Mouse (Mus musculus): Measurements from ENCODE around the gene Olfr571. TPM values are rescaled to one million over a fixed set of nuclear protein-coding genes. Genes with fewer than 3 reads are reported as not detected.
A peak's percentile ranks its signal among the peaks of the same experiment; 100 is the strongest.

Gene Olfr571
- polyA plus RNA-seq, 1 experiment from 2014 or later = 0.11 TPM

DNA sequence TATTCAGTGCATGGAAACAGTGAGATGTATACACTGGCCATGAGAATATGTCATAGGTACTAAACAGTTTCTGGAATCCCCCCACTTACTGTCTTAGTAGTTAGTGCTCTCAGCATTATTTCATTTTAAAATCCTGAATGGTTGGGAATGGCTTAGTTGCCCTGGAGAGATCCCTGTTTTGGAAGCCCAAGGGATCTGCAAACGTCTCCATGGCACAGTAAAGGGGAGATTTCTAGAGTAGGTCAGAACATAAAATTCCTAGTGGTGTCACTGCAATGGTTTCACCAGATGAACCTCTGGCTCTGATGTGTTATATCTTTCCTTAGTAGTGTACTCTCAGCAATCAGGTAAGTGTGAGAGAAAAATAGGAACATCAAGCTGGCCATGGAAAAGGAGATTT lies 6.8 kb upstream of the Olfr571 start, which contains the start of gene Olfr572:
TSS of gene Olfr572 (plus strand) at position 301 of the 400 bp plus-strand sequence.
- no peaks in the 10 kb centered on the region for H3K4me1 ChIP-seq (ENCODE audit: control insufficient read depth, insufficient read depth, low read length)
- H3K9ac ChIP-seq (ENCODE audit: low read length) = no peak within 1 kb of the TSS
- no peak within 1 kb of the TSS for H3K27ac ChIP-seq (ENCODE audit: low read depth, low read length)
- no peak within 1 kb of the TSS for H3K4me3 ChIP-seq (ENCODE audit: low read depth, low read length)
- DNase-seq (ENCODE audit: low spot score, missing footprints) (no peak), ATAC-seq (ENCODE audit: low FRiP score) (no peak)
- WGBS = 79% methylated on average over 1 of the region's 1 CpGs
- no peaks in the 10 kb centered on the region for H3K27me3 ChIP-seq (ENCODE audit: control insufficient read depth, insufficient read depth, low read length)
- H3K9me3 ChIP-seq (ENCODE audit: control insufficient read depth, low read length) = no peaks in the 10 kb centered on the region
- no peaks in the 10 kb centered on the region for H3K36me3 ChIP-seq (ENCODE audit: control insufficient read depth, insufficient read depth, low read length)
- no peak within 1 kb of the TSS for H3K4me2 ChIP-seq

DNA sequence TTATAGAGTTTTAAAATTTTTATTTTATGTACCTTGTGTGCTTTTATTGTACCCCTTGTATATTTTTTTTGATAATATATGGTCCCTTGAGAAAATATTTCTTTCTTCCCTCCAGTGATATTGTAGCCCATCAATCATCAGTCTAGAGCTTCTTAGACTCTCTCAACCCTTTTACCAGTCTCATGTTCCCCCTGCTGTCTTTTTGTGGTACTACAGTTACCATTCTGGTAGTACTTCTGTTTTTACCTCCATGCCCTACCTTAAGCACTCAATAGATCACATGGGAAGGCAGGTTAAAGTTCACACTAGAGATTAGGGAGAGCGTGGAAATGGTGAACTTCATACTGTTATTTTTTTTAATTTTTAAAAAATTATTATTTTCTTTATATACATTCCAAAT lies 2.3 kb upstream of the Olfr571 start:
- ATAC-seq (ENCODE audit: low FRiP score) = peak; percentile 84
- no peaks in the 10 kb centered on the region for H3K27me3 ChIP-seq (ENCODE audit: control insufficient read depth, insufficient read depth, low read length)
- H3K4me2 ChIP-seq = no peak overlapping the region
- no peak overlapping the region for H3K4me3 ChIP-seq (ENCODE audit: low read depth, low read length)
- H3K27ac ChIP-seq (ENCODE audit: low read depth, low read length) = no peak overlapping the region
- H3K36me3 ChIP-seq (ENCODE audit: control insufficient read depth, insufficient read depth, low read length) = no peaks in the 10 kb centered on the region
- H3K4me1 ChIP-seq (ENCODE audit: control insufficient read depth, insufficient read depth, low read length) = no peaks in the 10 kb centered on the region
- DNase-seq (ENCODE audit: low spot score, missing footprints) = peak; percentile 93
- WGBS = 6% methylated on average over 1 of the region's 1 CpGs
- H3K9ac ChIP-seq (ENCODE audit: low read length) = no peak overlapping the region
- no peaks in the 10 kb centered on the region for H3K9me3 ChIP-seq (ENCODE audit: control insufficient read depth, low read length)

DNA sequence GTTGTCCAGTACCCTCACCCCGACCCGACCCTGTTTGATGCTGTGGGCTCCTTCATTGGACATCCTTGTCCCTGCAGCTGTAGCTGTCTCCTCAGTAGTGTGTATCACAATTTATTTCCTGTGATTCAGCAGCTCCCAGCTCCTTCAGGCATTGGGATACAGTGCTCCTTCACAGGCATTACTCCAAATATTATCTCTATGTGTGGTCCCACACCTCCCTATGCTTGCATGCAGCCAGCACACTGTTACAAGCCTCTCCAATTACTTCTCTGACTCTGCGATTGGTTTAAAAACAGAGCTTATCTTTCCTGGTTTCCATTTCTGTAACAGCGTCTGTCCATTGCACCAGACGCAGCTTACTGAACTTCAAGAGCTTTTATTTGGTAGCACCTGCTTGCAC lies 931 bp downstream of the Olfr571 start:
- no peak overlapping the region for H3K9ac ChIP-seq (ENCODE audit: low read length)
- no peaks in the 10 kb centered on the region for H3K27me3 ChIP-seq (ENCODE audit: control insufficient read depth, insufficient read depth, low read length)
- H3K9me3 ChIP-seq (ENCODE audit: control insufficient read depth, low read length) = no peaks in the 10 kb centered on the region
- DNase-seq (ENCODE audit: low spot score, missing footprints) (no peak), ATAC-seq (ENCODE audit: low FRiP score) (no peak)
- no peak overlapping the region for H3K27ac ChIP-seq (ENCODE audit: low read depth, low read length)
- no peak overlapping the region for H3K4me2 ChIP-seq
- WGBS = 81% methylated on average over 5 of the region's 5 CpGs
- no peak overlapping the region for H3K4me3 ChIP-seq (ENCODE audit: low read depth, low read length)
- H3K36me3 ChIP-seq (ENCODE audit: control insufficient read depth, insufficient read depth, low read length) = no peaks in the 10 kb centered on the region
- H3K4me1 ChIP-seq (ENCODE audit: control insufficient read depth, insufficient read depth, low read length) = no peaks in the 10 kb centered on the region

DNA sequence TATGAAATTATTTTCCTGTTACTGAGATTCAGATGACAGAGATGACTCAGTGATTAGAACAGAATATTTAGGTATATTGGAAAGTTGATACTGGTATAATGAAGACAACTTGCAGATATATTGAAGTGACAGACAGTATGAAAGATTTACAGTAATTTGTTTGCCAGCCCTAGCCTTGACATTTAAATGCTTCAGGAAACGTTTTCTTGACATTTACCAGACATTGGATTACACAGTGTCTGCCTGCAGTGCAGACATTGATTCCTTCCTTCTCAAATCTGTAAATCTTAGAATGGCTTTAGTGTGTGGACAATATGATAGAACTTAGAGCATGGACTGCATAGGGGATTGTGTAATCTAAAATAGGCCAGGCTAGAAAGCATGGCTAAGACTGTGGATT lies 2.1 kb downstream of the Olfr571 start:
- H3K4me3 ChIP-seq (ENCODE audit: low read depth, low read length) = no peak overlapping the region
- H3K36me3 ChIP-seq (ENCODE audit: control insufficient read depth, insufficient read depth, low read length) = no peaks in the 10 kb centered on the region
- no peak overlapping the region for H3K27ac ChIP-seq (ENCODE audit: low read depth, low read length)
- H3K4me1 ChIP-seq (ENCODE audit: control insufficient read depth, insufficient read depth, low read length) = no peaks in the 10 kb centered on the region
- DNase-seq (ENCODE audit: low spot score, missing footprints) (no peak), ATAC-seq (ENCODE audit: low FRiP score) (no peak)
- no peaks in the 10 kb centered on the region for H3K9me3 ChIP-seq (ENCODE audit: control insufficient read depth, low read length)
- WGBS = 63% methylated on average over 1 of the region's 1 CpGs
- no peak overlapping the region for H3K4me2 ChIP-seq
- H3K27me3 ChIP-seq (ENCODE audit: control insufficient read depth, insufficient read depth, low read length) = no peaks in the 10 kb centered on the region
- no peak overlapping the region for H3K9ac ChIP-seq (ENCODE audit: low read length)

DNA sequence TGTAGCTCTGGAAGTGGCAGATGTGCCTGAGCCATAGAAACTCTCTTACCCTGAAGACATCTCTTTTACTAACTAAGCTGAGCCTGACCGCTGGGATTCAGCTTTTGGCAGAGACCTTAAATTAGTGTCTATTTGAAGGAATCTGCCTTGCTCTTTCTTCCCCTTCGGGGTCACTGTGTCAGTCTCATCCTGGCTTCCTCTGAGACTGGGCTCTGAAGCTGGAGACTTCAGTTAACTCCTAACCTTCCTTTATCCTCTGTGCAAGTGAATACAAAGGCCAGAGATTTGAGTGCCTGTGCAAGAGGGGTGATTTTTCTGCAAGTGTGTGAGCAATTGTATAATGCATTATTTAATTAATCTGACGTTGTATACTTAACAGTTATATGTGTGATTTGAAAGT lies 26.6 kb downstream of the Olfr571 start, which contains the start of gene Olfr569:
TSS of gene Olfr569 (minus strand) at position 101 of the 400 bp plus-strand sequence.
- H3K36me3 ChIP-seq (ENCODE audit: control insufficient read depth, insufficient read depth, low read length) = no peaks in the 10 kb centered on the region
- no peak within 1 kb of the TSS for H3K4me2 ChIP-seq
- H3K27me3 ChIP-seq (ENCODE audit: control insufficient read depth, insufficient read depth, low read length) = no peaks in the 10 kb centered on the region
- H3K27ac ChIP-seq (ENCODE audit: low read depth, low read length) = no peak within 1 kb of the TSS
- H3K4me3 ChIP-seq (ENCODE audit: low read depth, low read length) = no peak within 1 kb of the TSS
- H3K9ac ChIP-seq (ENCODE audit: low read length) = no peak within 1 kb of the TSS
- H3K9me3 ChIP-seq (ENCODE audit: control insufficient read depth, low read length) = no peaks in the 10 kb centered on the region
- no peak for ATAC-seq (ENCODE audit: low FRiP score)
- WGBS = 75% methylated on average over 3 of the region's 3 CpGs
- no peaks in the 10 kb centered on the region for H3K4me1 ChIP-seq (ENCODE audit: control insufficient read depth, insufficient read depth, low read length)
- DNase-seq (ENCODE audit: low spot score, missing footprints) = no peak

DNA sequence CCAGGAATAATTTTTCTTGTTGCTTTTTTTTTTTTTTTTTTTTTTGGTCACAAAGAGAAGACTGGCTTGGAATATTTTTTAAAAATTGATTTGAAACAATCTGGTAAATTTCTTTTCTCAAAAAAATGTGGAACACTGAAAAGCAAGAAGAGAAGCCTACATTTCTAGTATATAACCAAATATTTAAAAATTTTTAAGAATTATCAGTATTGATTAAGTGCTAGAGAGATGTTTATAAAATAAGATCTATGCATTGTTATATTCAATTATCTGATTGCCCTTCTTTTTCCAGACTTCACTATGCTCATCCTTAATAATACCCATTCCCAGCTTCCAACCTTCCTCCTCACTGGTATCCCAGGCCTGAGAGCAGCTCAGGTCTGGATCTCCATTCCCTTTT lies 40.5 kb downstream of the Olfr571 start, which contains the start of gene Olfr568:
TSS of gene Olfr568 (plus strand) at position 301 of the 400 bp plus-strand sequence.
- ATAC-seq (ENCODE audit: low FRiP score) = no peak
- Histone ChIP-seq H3K9ac (ENCODE audit: low read length) (no peak within 1 kb of the TSS), H3K27me3 (ENCODE audit: control insufficient read depth, insufficient read depth, low read length) (no peaks in the 10 kb centered on the region), H3K9me3 (ENCODE audit: control insufficient read depth, low read length) (no peaks in the 10 kb centered on the region), H3K4me3 (ENCODE audit: low read depth, low read length) (no peak within 1 kb of the TSS), H3K4me2 (no peak within 1 kb of the TSS), H3K36me3 (ENCODE audit: control insufficient read depth, insufficient read depth, low read length) (no peaks in the 10 kb centered on the region), H3K4me1 (ENCODE audit: control insufficient read depth, insufficient read depth, low read length) (no peaks in the 10 kb centered on the region), H3K27ac (ENCODE audit: low read depth, low read length) (no peak within 1 kb of the TSS)
- DNase-seq (ENCODE audit: low spot score, missing footprints) = no peak

DNA sequence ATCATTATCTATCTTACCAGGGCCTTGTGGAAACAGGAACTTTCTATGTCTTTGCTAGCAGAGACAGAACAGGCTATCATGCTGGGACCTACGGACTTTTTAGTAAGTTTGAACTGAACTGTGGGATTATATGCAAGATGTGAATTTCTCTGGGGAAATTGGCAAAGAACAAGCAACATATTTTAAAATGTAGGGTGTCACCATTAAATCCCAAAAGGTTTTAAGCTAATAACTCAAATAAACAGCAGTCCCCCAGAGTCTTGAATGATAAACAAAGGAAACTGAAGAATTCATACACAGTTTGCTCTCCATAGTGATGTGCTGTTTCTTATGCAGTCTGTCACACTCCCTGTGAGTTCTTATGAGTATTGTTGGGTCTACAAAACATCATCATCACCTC lies 58.7 kb downstream of the Olfr571 start, which contains the start of gene Olfr566:
TSS of gene Olfr566 (minus strand) at position 101 of the 400 bp plus-strand sequence.
- WGBS = 87% methylated on average over 1 of the region's 1 CpGs
- no peak within 1 kb of the TSS for H3K9ac ChIP-seq (ENCODE audit: low read length)

DNA sequence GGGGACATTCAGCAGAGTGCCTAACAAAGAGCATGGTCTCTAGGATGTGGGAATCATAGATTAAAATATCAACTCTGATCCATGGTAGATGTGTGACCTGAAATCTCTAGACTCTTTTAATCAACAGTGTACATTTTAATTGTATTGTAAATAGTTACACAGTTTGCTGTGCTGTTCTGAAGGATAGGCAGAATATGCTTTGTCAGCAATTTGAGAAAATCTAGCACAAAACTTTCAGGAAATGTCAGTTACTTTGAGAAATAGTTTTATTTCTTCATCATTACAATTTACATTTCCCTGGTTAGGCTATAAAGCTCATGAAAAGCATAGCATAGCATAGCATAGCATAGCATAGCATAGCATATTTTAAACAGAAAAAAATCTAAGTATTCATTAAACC lies 61.5 kb downstream of the Olfr571 start:
- no peak overlapping the region for H3K27ac ChIP-seq (ENCODE audit: low read depth, low read length)
- ATAC-seq (ENCODE audit: low FRiP score) = no peak
- no peaks in the 10 kb centered on the region for H3K9me3 ChIP-seq (ENCODE audit: control insufficient read depth, low read length)
- no peaks in the 10 kb centered on the region for H3K36me3 ChIP-seq (ENCODE audit: control insufficient read depth, insufficient read depth, low read length)
- no peaks in the 10 kb centered on the region for H3K4me1 ChIP-seq (ENCODE audit: control insufficient read depth, insufficient read depth, low read length)
- H3K4me3 ChIP-seq (ENCODE audit: low read depth, low read length) = no peak overlapping the region
- no peak overlapping the region for H3K9ac ChIP-seq (ENCODE audit: low read length)
- H3K27me3 ChIP-seq (ENCODE audit: control insufficient read depth, insufficient read depth, low read length) = no peaks in the 10 kb centered on the region
- DNase-seq (ENCODE audit: low spot score, missing footprints) = no peak
- H3K4me2 ChIP-seq = no peak overlapping the region

More for the DNA sequence above, 58.7 kb downstream of the Olfr571 start, which contains the start of gene Olfr566:
- H3K4me1 ChIP-seq (ENCODE audit: control insufficient read depth, insufficient read depth, low read length) = no peaks in the 10 kb centered on the region
- no peaks in the 10 kb centered on the region for H3K27me3 ChIP-seq (ENCODE audit: control insufficient read depth, insufficient read depth, low read length)
- no peak for DNase-seq (ENCODE audit: low spot score, missing footprints)
- no peak within 1 kb of the TSS for H3K4me3 ChIP-seq (ENCODE audit: low read depth, low read length)
- no peaks in the 10 kb centered on the region for H3K9me3 ChIP-seq (ENCODE audit: control insufficient read depth, low read length)
- no peak within 1 kb of the TSS for H3K27ac ChIP-seq (ENCODE audit: low read depth, low read length)
- no peak for ATAC-seq (ENCODE audit: low FRiP score)
- no peak within 1 kb of the TSS for H3K4me2 ChIP-seq
- H3K36me3 ChIP-seq (ENCODE audit: control insufficient read depth, insufficient read depth, low read length) = no peaks in the 10 kb centered on the region

All from midbrain, embryonic 11.5 days (tissue).